Mouse (Mus musculus): Measurements from ENCODE around the gene Rmi2.
A peak's percentile ranks its signal among the peaks of the same experiment; 100 is the strongest.

Gene Rmi2

DNA sequence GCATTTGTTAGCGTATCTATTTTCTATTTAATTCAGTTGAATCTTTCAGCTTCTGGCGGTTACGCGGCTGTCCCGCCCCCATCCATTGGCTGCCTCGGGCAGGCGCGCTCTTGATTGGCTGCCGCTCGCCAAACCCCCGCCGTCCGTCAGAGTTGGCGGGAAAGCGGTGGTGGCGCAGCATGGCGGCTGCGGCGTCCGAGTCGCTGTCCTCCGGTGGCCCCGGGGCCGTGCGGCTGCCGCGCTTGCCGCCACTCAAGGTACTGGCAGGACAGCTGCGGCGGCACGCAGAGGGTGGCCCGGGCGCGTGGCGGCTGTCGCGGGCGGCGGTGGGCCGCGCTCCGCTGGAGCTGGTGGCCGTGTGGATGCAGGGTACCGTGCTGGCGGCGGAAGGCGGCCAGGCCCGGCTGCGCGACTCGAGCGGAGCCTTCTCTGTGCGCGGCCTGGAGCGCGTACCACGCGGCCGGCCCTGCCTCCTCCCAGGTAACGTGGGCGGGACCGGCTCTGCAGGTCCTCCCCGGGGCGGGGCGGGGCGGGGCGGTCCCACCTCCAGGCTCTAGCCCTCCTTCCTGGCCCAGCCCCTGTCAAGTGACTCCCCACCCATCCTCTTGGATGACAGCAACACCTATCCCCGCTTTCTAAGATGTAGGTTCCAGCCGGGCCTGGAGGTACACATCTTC, at the start of gene Rmi2:
TSS of gene Rmi2 (plus strand) at position 149 of the 677 bp plus-strand sequence.
- H3K27me3 ChIP-seq (ENCODE audit: insufficient read depth, low read length) = 0 out of 2 replicates have a peak, but pooled peaks cover 2% of the 10 kb centered on the region
- no peak for TF ChIP-seq POU5F1 (IDR thresholded peaks at IDR 0.05; ENCODE audit: borderline replicate concordance, low read length)
- TF ChIP-seq CTCF (conservative IDR thresholded peaks at IDR 0.05; ENCODE audit: low read length) = no peak
- no peak for TF ChIP-seq NANOG (IDR thresholded peaks at IDR 0.05; ENCODE audit: borderline replicate concordance, low read length)
- peaks cover 52% of the 10 kb centered on the region for H3K4me1 ChIP-seq (replicated peaks; ENCODE audit: low read depth, low read length)
- H3K4me3 ChIP-seq (replicated peaks; ENCODE audit: low read length) = peak within 1 kb of the TSS; percentile 88
- H3K36me3 ChIP-seq (ENCODE audit: insufficient read depth, low read length) = peaks cover 29% of the 10 kb centered on the region
- no peaks in the 10 kb centered on the region for H3K9me3 ChIP-seq (ENCODE audit: low read length)

GRCm38 (mm10) chr16:10785371-10786231, 49.3 kb upstream of the Rmi2 start, which contains the start of gene Socs1:
Gene Socs1, minus strand, starts transcription at chr16:10785536.
- H3K27me3 ChIP-seq (ENCODE audit: insufficient read depth, low read length) = peaks cover 60% of the 10 kb centered on the region
- peaks cover 60% of the 10 kb centered on the region for H3K4me1 ChIP-seq (replicated peaks; ENCODE audit: low read depth, low read length)
- H3K4me3 ChIP-seq (replicated peaks; ENCODE audit: low read length) = peak within 1 kb of the TSS; percentile 86
- TF ChIP-seq CTCF (conservative IDR thresholded peaks at IDR 0.05; ENCODE audit: low read length) = no peak
- no peak for TF ChIP-seq POU5F1 (IDR thresholded peaks at IDR 0.05; ENCODE audit: borderline replicate concordance, low read length)
- no peak for TF ChIP-seq NANOG (IDR thresholded peaks at IDR 0.05; ENCODE audit: borderline replicate concordance, low read length)
- no peaks in the 10 kb centered on the region for H3K9me3 ChIP-seq (ENCODE audit: low read length)
- peaks cover 3% of the 10 kb centered on the region; the same call in 1 of the 2 replicates for H3K36me3 ChIP-seq (ENCODE audit: insufficient read depth, low read length)

- H3K4me1 ChIP-seq (replicated peaks; ENCODE audit: low read depth, low read length) = peaks cover 62% of the 10 kb centered on the region
- H3K27me3 ChIP-seq (ENCODE audit: insufficient read depth, low read length) = peaks cover 60% of the 10 kb centered on the region
- TF ChIP-seq NANOG (IDR thresholded peaks at IDR 0.05; ENCODE audit: borderline replicate concordance, low read length) = no peak
- no peak for TF ChIP-seq POU5F1 (IDR thresholded peaks at IDR 0.05; ENCODE audit: borderline replicate concordance, low read length)
- TF ChIP-seq CTCF (conservative IDR thresholded peaks at IDR 0.05; ENCODE audit: low read length) = peak; percentile 66
- peaks cover 3% of the 10 kb centered on the region; the same call in 1 of the 2 replicates for H3K36me3 ChIP-seq (ENCODE audit: insufficient read depth, low read length)
- no peaks in the 10 kb centered on the region for H3K9me3 ChIP-seq (ENCODE audit: low read length)
- peak overlapping the region; percentile 86 for H3K4me3 ChIP-seq (replicated peaks; ENCODE audit: low read length)
These were observed 48.6 kb upstream of the Rmi2 start for GRCm38 (mm10) chr16:10786288-10786687.

- Histone ChIP-seq H3K36me3 (ENCODE audit: insufficient read depth, low read length) (peaks cover 3% of the 10 kb centered on the region; the same call in 1 of the 2 replicates), H3K4me1 (replicated peaks; ENCODE audit: low read depth, low read length) (peaks cover 57% of the 10 kb centered on the region), H3K27me3 (ENCODE audit: insufficient read depth, low read length) (peaks cover 62% of the 10 kb centered on the region), H3K4me3 (replicated peaks; ENCODE audit: low read length) (peak overlapping the region; percentile 86; the same call in 1 of the 2 replicates), H3K9me3 (ENCODE audit: low read length) (no peaks in the 10 kb centered on the region)
- TF ChIP-seq CTCF (conservative IDR thresholded peaks at IDR 0.05; ENCODE audit: low read length) (0 out of 2 replicates have a peak, but pooled peaks have one; percentile 1), POU5F1 (IDR thresholded peaks at IDR 0.05; ENCODE audit: borderline replicate concordance, low read length) (no peak)
These were observed 47.9 kb upstream of the Rmi2 start for GRCm38 (mm10) chr16:10786782-10787547.

DNA sequence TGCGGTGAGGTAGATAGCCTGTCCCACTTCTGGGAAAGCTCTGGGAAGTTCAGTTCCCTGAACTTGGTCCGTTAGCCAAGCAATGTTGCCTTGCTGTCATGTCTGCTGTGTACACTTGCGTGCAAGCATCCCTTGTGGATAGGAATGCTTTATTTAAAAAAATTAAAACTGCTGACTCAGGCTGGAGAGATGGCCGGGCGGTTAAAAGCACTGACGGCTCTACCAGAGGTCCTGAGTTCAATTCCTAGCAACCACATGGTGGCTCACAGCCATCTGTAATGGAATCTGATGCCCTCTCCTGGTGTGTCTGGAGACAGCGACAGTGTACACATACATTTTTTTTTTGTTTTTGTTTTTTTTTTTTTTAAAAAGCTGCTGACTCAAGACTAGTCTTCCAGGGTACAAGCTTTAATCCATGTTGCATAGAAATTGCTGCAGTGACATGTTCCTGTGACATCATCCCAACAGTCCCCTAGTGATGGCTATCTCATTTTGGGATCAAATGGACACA, 47.3 kb upstream of the Rmi2 start:
- peaks cover 50% of the 10 kb centered on the region for H3K4me1 ChIP-seq (replicated peaks; ENCODE audit: low read depth, low read length)
- TF ChIP-seq POU5F1 (IDR thresholded peaks at IDR 0.05; ENCODE audit: borderline replicate concordance, low read length) (no peak), CTCF (conservative IDR thresholded peaks at IDR 0.05; ENCODE audit: low read length) (no peak), NANOG (IDR thresholded peaks at IDR 0.05; ENCODE audit: borderline replicate concordance, low read length) (no peak)
- H3K36me3 ChIP-seq (ENCODE audit: insufficient read depth, low read length) = peaks cover 2% of the 10 kb centered on the region; the same call in 1 of the 2 replicates
- peak overlapping the region; percentile 65; the same call in 1 of the 2 replicates for H3K4me3 ChIP-seq (replicated peaks; ENCODE audit: low read length)
- H3K27me3 ChIP-seq (ENCODE audit: insufficient read depth, low read length) = peaks cover 61% of the 10 kb centered on the region
- no peaks in the 10 kb centered on the region for H3K9me3 ChIP-seq (ENCODE audit: low read length)

GRCm38 (mm10) chr16:10788271-10788670, 46.6 kb upstream of the Rmi2 start, which contains the start of gene Tnp2:
Gene Tnp2, minus strand, starts transcription at chr16:10788660.
- no peak for TF ChIP-seq CTCF (conservative IDR thresholded peaks at IDR 0.05; ENCODE audit: low read length)
- no peak for TF ChIP-seq POU5F1 (IDR thresholded peaks at IDR 0.05; ENCODE audit: borderline replicate concordance, low read length)
- no peak for TF ChIP-seq NANOG (IDR thresholded peaks at IDR 0.05; ENCODE audit: borderline replicate concordance, low read length)
- Histone ChIP-seq H3K4me1 (replicated peaks; ENCODE audit: low read depth, low read length) (peaks cover 43% of the 10 kb centered on the region), H3K27me3 (ENCODE audit: insufficient read depth, low read length) (peaks cover 54% of the 10 kb centered on the region), H3K36me3 (ENCODE audit: insufficient read depth, low read length) (no peaks in the 10 kb centered on the region), H3K4me3 (replicated peaks; ENCODE audit: low read length) (peak within 1 kb of the TSS; percentile 65), H3K9me3 (ENCODE audit: low read length) (no peaks in the 10 kb centered on the region)

DNA sequence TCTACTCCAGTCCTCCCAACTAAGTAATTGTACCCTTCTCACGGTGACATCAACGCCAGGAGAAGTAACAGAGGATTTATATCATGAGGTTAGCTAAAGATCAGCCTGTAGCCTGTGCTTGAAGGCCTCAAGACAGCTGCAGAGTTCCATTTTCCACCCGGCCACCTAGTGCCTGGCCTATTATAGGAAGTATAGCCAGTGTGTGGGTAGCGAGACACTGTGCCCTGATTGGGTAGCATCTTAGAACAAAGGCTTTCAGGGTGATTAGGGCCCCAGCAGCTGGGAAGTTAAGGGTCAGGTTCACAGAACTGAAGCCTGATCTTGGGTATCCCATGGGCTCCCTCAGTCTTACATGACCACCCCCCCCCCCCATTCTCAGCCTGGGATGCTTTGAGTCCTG, 46.0 kb upstream of the Rmi2 start:
- H3K4me1 ChIP-seq (replicated peaks; ENCODE audit: low read depth, low read length) = peaks cover 38% of the 10 kb centered on the region
- no peak for TF ChIP-seq NANOG (IDR thresholded peaks at IDR 0.05; ENCODE audit: borderline replicate concordance, low read length)
- TF ChIP-seq CTCF (conservative IDR thresholded peaks at IDR 0.05; ENCODE audit: low read length) = no peak
- TF ChIP-seq POU5F1 (IDR thresholded peaks at IDR 0.05; ENCODE audit: borderline replicate concordance, low read length) = no peak
- H3K4me3 ChIP-seq (replicated peaks; ENCODE audit: low read length) = peak overlapping the region; percentile 65; the same call in 1 of the 2 replicates
- H3K9me3 ChIP-seq (ENCODE audit: low read length) = no peaks in the 10 kb centered on the region
- H3K27me3 ChIP-seq (ENCODE audit: insufficient read depth, low read length) = peaks cover 51% of the 10 kb centered on the region
- H3K36me3 ChIP-seq (ENCODE audit: insufficient read depth, low read length) = no peaks in the 10 kb centered on the region
